Mouse (Mus musculus) bone marrow macrophage, adult 2 months (primary cell): ENCODE data around the gene Zfp335.

ENCODE experiments used
- CTCF ChIP-seq: IDR thresholded peaks from 2 replicates; pipeline ENCODE4 v1.5.1; 2012; ENCODE audit warnings: low read depth, mild to moderate bottlenecking, low read length, moderate library complexity
- POLR2A ChIP-seq: IDR thresholded peaks from 2 replicates; pipeline ENCODE4 v1.6.1; 2012; ENCODE audit warnings: mild to moderate bottlenecking, low read depth, low read length, borderline replicate concordance

DNA sequence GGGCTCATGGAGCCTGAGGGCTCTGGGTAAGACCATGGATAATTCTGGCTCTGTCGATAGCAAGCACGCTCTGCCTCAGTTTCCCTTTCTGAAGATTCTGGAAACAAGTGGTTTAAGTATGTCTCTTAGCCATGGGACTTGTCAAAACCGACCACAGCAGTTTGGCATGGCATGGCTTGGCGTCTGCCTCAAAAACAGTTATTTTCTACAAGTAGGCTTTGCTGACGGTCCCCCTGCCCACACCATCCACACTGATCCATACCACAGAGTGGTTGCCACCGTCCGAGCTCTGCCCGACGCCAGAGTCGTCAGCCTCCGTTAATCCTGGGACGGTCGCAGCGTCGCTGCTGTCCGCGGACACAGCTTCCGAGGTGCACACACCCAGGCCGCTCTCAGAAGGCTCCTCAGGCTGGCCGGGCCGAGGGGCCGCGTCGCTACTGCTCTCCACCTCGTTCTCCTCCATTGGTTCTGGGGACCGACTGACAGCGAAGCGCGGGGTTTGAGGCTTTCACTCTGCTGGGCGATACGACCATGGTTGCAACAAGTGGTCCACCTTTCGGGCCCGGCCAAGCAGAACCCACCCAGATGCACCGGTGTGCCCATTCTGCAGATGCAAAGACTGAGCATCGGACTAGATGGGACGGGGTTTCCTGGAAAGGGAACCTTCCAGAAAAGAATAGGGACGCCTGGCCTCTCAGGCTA is 1.0 kb downstream of the Zfp335 start:
- no peak for TF ChIP-seq CTCF
- TF ChIP-seq POLR2A = no peak
